Mouse (Mus musculus): ENCODE measurements around the gene Bbs7.
"Not testable (repeated sequence)": the region's sequence is repeated elsewhere in the genome, so short reads cannot be mapped to it uniquely, and the experiment has no call there.

- not testable (repeated sequence) for TF ChIP-seq POLR2A (IDR thresholded peaks at IDR 0.05; ENCODE audit: low read depth, low read length); CTCF (IDR thresholded peaks at IDR 0.05; ENCODE audit: extremely low read depth, insufficient read length, insufficient replicate concordance, low read depth, low read length)
Measured at GRCm38 (mm10) chr3:36645245-36645559, 31.9 kb upstream of the Bbs7 start.
